Mouse (Mus musculus): Measurements from ENCODE around the gene Lbx1.

DNA sequence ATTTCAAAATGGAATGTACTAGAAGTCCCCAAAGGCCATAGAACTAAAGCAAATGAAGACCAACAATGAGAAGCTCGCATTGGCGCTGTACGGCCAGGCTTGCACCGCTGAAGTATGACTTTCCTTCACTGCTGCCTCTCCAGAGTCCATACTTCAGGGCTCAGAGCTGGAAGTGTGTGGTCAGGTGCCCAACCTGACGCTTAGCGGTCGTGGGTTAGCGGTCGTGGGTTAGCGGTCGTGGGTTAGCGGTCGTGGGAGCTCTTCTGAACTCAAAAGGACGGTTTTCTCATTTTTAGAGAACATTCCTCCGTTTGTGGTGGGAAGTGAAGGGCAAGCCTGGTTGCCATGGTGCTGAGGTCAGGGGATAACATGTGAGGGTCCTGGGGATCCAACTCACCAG is 28.5 kb downstream of the Lbx1 start:
- TF ChIP-seq CTCF (IDR thresholded peaks at IDR 0.05; ENCODE audit: extremely low read depth, insufficient read depth, insufficient read length, insufficient replicate concordance), result no peak
- no peak for TF ChIP-seq POLR2A (IDR thresholded peaks at IDR 0.05; ENCODE audit: low read depth, low read length)
